Mouse (Mus musculus) heart, postnatal 14 days (tissue): ENCODE data around the gene Ints5. TPM values are rescaled to one million over a fixed set of nuclear protein-coding genes. Genes with fewer than 3 reads are reported as not detected.

Source experiments
- microRNA-seq, 2 experiments: library from miRNA; unstranded; fragments of <30 nt; microRNA quantifications; one replicate each; pipeline ENCODE4 v1.2.0; 2021 to 2022
- total RNA-seq, 2 experiments: library from RNA; stranded (reverse); gene quantifications; 2 replicates each; pipeline ENCODE4 v1.2.3; 2021

Gene Ints5
- total RNA-seq, 2 experiments from 2014 or later = 12.3 to 12.9 TPM

Small RNA genes lying within 50 kb of the gene (microRNA-seq; reads per million reads assigned to microRNA genes)
- gene Mir5136 = 0.12 to 0.27 reads per million in 2 experiments

Other genes with a start within 250 kb of the Ints5 start
- gene Chrm1, start 229.2 kb upstream of the Ints5 start, total RNA-seq = under 1 TPM in 1 of 2 experiments, not detected in 1; 0.05 TPM
- gene Slc3a2, start 169.6 kb upstream of the Ints5 start, total RNA-seq = 10 to 100 TPM; 39.8 to 50.9 TPM
- gene Wdr74, start 157.2 kb upstream of the Ints5 start, total RNA-seq = 10 to 100 TPM; 19.1 to 20.1 TPM
- gene 1700092M07Rik, start 152.3 kb upstream of the Ints5 start, total RNA-seq = under 1 TPM in 1 of 2 experiments, not detected in 1; 0.95 TPM
- gene Stx5a, start 151.6 kb upstream of the Ints5 start, total RNA-seq = 10 to 100 TPM; 37.4 to 40.5 TPM
- gene Nxf1, start 135.9 kb upstream of the Ints5 start, total RNA-seq = 10 to 100 TPM; 59.3 to 59.5 TPM
- gene Tmem223, start 122.0 kb upstream of the Ints5 start, total RNA-seq = 100 to 1,000 TPM; 110 to 121 TPM
- gene Tmem179b, start 118.5 kb upstream of the Ints5 start, total RNA-seq = 10 to 100 TPM; 15.7 to 17.9 TPM
- 1 to 10 TPM; 7.2 to 8.9 TPM for gene Taf6l, start 106.6 kb upstream of the Ints5 start, total RNA-seq
- 10 to 100 TPM; 53.9 to 63.0 TPM for gene Polr2g, start 94.4 kb upstream of the Ints5 start, total RNA-seq
- gene Zbtb3, start 90.5 kb upstream of the Ints5 start, total RNA-seq = 1 to 10 TPM; 1.2 to 2.3 TPM
- 10 to 100 TPM; 15.1 to 15.4 TPM for gene Ttc9c, start 73.7 kb upstream of the Ints5 start, total RNA-seq
- 10 to 100 TPM; 48.5 to 51.1 TPM for gene Hnrnpul2, start 73.0 kb upstream of the Ints5 start, total RNA-seq
- not detected for gene AC129217.1, start 63.2 kb upstream of the Ints5 start, total RNA-seq
- gene Bscl2, start 55.5 kb upstream of the Ints5 start, total RNA-seq = 10 to 100 TPM; 21.3 to 28.0 TPM
- not detected for gene Gng3, start 53.8 kb upstream of the Ints5 start, total RNA-seq
- 1 to 10 TPM; 3.4 to 5.4 TPM for gene Lrrn4cl, start 42.2 kb upstream of the Ints5 start, total RNA-seq
- gene Ubxn1, start 21.5 kb upstream of the Ints5 start, total RNA-seq = 100 to 1,000 TPM; 109 to 116 TPM
- gene Uqcc3, start 12.1 kb upstream of the Ints5 start, total RNA-seq = 10 to 100 TPM; 53.3 to 53.8 TPM
- gene Lbhd1, start 9.3 kb upstream of the Ints5 start, total RNA-seq = 1 to 10 TPM; 3.9 to 6.1 TPM
- not detected for gene Gm49403, start 9.1 kb upstream of the Ints5 start, total RNA-seq
- gene 1810009A15Rik, start 4.2 kb upstream of the Ints5 start, total RNA-seq = 10 to 100 TPM; 16.0 to 16.4 TPM
- 1 to 10 TPM in 1 of 2 experiments, not detected in 1; 1.2 TPM for gene Gm49416, start 4.1 kb upstream of the Ints5 start, total RNA-seq
- gene Ganab, start 5.1 kb downstream of the Ints5 start, total RNA-seq = 10 to 100 TPM; 60.6 to 63.7 TPM
- gene B3gat3, start 27.4 kb downstream of the Ints5 start, total RNA-seq = 10 to 100 TPM; 37.1 to 38.0 TPM
- 10 to 100 TPM; 12.4 to 12.7 TPM for gene Rom1, start 36.4 kb downstream of the Ints5 start, total RNA-seq
- gene Eml3, start 36.5 kb downstream of the Ints5 start, total RNA-seq = 10 to 100 TPM; 12.5 to 16.2 TPM
- gene Mta2, start 48.9 kb downstream of the Ints5 start, total RNA-seq = 10 to 100 TPM; 42.1 to 44.8 TPM
- gene Tut1, start 60.8 kb downstream of the Ints5 start, total RNA-seq = 1 to 10 TPM; 7.6 TPM
- 100 to 1,000 TPM; 220 to 273 TPM for gene Eef1g, start 74.0 kb downstream of the Ints5 start, total RNA-seq
- gene Ahnak, start 96.3 kb downstream of the Ints5 start, total RNA-seq = 100 to 1,000 TPM; 288 to 310 TPM
- 100 to 1,000 TPM in 1 of 2 experiments, not detected in 1; 233 TPM for gene Scgb1a1, start 195.0 kb downstream of the Ints5 start, total RNA-seq
- 10 to 100 TPM; 20.0 to 29.3 TPM for gene Asrgl1, start 242.6 kb downstream of the Ints5 start, total RNA-seq